Mouse (Mus musculus) erythroblast, embryonic 14.5 days (primary cell): ENCODE data around the gene Gm49373. TPM values are rescaled to one million over a fixed set of nuclear protein-coding genes. Genes with fewer than 3 reads are reported as not detected.

Experiments
- H3K27me3 ChIP-seq: 2 replicates; pipeline ENCODE4 v1.6.1; 2012; ENCODE audit warnings: inconsistent platforms; ENCODE audit not compliant: control insufficient read depth
- H3K36me3 ChIP-seq: 2 replicates; pipeline ENCODE4 v1.6.1; 2012; ENCODE audit warnings: mild to moderate bottlenecking, inconsistent platforms; ENCODE audit not compliant: control insufficient read depth
- H3K4me1 ChIP-seq: 2 replicates; pipeline ENCODE4 v1.6.1; 2012; ENCODE audit warnings: inconsistent platforms; ENCODE audit not compliant: control insufficient read depth
- H3K4me3 ChIP-seq: replicated peaks from 2 replicates; pipeline ENCODE3; 2012; ENCODE audit warnings: moderate library complexity, mild to moderate bottlenecking, inconsistent platforms
- H3K9me3 ChIP-seq: 2 replicates; pipeline ENCODE4 v1.6.1; 2012; ENCODE audit warnings: low read length, inconsistent platforms, mixed read lengths; ENCODE audit not compliant: control insufficient read depth
- GATA1 ChIP-seq: IDR thresholded peaks from 2 replicates; pipeline ENCODE4 v1.6.1; 2012; ENCODE audit warnings: low read length, inconsistent platforms, mixed read lengths
- TAL1 ChIP-seq: IDR thresholded peaks from 3 replicates; pipeline ENCODE4 v1.6.1; 2012; ENCODE audit warnings: low read length, inconsistent platforms, mixed read lengths
- polyA plus RNA-seq: library from polyadenylated mRNA; stranded (reverse); fragments of >175 nt; gene quantifications from 2 replicates; pipeline ENCODE4 v1.2.3, GENCODE M21; 2012

The Gm49373 gene
- polyA plus RNA-seq, 1 experiment, result 0.16 TPM

DNA sequence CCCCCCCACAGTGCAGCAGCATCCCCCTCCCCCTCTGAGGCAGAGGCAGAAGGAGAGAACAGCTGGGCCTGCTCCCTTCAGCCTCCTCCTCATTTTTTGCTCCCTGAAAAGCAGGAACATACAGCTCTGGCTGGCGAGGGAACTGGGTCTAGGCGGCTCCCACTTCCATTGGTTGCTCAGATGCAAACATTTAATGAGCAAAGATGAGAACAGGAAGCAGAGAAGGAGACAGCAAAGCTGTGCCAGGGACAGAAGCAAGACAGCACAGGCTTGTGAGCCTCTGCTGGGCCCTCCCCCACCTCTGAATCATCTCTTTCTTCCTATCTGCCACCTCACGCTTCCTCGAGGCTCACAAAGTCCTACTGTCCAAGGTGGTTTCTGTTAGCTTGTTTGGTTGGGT lies 31.6 kb downstream of the Gm49373 start:
- Histone ChIP-seq H3K4me3 (no peak overlapping the region), H3K9me3 (peaks cover 15% of the 10 kb centered on the region), H3K27me3 (peaks cover 28% of the 10 kb centered on the region), H3K36me3 (peaks cover 10% of the 10 kb centered on the region), H3K4me1 (peaks cover 56% of the 10 kb centered on the region)
- TF ChIP-seq TAL1 (no peak), GATA1 (no peak)

DNA sequence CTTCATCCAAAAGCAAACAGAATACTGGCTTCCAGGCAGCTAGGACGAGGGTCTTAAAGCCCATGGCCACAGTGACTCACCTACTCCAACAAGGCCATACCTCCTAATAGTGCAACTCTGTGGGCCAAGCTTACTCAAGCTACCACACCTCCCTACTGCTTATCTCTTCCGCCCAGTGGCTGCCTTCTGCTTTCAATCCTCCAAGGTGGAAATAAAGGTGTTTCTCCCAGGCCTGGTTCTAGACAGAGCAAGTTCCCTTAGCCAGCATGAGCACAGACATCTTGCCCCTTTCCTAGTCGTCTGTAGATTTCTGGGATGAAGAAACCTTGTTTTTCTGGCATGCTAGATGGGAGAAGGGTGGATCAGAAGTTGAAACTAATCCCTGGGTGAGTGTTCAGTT lies 33.1 kb downstream of the Gm49373 start:
- H3K27me3 ChIP-seq, result peaks cover 43% of the 10 kb centered on the region
- TF ChIP-seq GATA1 (peak; percentile 55), TAL1 (peak; percentile 34; the same call in 1 of the 3 replicates)
- H3K36me3 ChIP-seq, result peaks cover 23% of the 10 kb centered on the region
- H3K4me3 ChIP-seq, result no peak overlapping the region
- peaks cover 62% of the 10 kb centered on the region for H3K4me1 ChIP-seq
- H3K9me3 ChIP-seq, result peaks cover 25% of the 10 kb centered on the region

DNA sequence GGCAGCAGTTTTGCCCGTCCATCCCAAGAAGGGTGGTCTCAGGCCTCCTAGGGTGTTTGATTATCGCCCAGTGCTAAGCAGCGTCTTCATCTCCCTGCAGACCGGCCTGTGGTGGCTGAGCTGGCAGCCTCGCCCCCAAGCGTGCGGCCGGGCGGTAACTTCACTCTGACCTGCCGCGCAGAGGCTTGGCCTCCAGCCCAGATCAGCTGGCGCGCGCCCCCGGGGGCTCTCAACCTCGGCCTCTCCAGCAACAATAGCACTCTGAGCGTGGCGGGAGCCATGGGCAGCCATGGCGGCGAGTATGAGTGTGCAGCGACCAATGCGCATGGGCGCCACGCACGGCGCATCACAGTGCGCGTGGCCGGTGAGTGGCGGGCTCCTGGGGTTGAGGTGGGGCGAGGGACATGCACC lies 35.4 kb downstream of the Gm49373 start:
- Histone ChIP-seq H3K4me1 (peaks cover 76% of the 10 kb centered on the region), H3K27me3 (peaks cover 66% of the 10 kb centered on the region)
- TF ChIP-seq TAL1 (no peak), GATA1 (no peak)

DNA sequence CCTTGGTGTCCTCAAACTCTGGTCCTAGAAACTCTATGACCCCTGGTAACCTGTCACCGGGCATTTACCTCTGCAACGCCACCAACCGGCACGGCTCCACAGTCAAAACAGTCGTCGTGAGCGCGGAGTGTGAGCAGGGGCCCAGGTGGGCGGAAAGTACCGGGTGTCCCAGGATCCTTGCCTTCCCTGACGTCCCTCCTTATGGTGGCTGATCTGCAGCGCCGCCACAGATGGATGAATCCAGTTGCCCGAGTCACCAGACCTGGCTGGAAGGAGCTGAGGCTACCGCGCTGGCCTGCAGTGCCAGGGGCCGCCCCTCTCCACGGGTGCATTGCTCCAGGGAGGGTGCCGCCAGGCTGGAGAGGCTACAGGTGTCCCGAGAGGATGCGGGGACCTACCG lies 36.2 kb downstream of the Gm49373 start:
- peaks cover 85% of the 10 kb centered on the region for H3K4me1 ChIP-seq
- peaks cover 27% of the 10 kb centered on the region for H3K9me3 ChIP-seq
- TF ChIP-seq TAL1, result no peak
- TF ChIP-seq GATA1, result no peak
- peaks cover 74% of the 10 kb centered on the region for H3K27me3 ChIP-seq
- peaks cover 29% of the 10 kb centered on the region for H3K36me3 ChIP-seq
- H3K4me3 ChIP-seq, result no peak overlapping the region

More for the DNA sequence above, 35.4 kb downstream of the Gm49373 start:
- Histone ChIP-seq H3K4me3 (no peak overlapping the region), H3K9me3 (peaks cover 27% of the 10 kb centered on the region), H3K36me3 (peaks cover 29% of the 10 kb centered on the region)

DNA sequence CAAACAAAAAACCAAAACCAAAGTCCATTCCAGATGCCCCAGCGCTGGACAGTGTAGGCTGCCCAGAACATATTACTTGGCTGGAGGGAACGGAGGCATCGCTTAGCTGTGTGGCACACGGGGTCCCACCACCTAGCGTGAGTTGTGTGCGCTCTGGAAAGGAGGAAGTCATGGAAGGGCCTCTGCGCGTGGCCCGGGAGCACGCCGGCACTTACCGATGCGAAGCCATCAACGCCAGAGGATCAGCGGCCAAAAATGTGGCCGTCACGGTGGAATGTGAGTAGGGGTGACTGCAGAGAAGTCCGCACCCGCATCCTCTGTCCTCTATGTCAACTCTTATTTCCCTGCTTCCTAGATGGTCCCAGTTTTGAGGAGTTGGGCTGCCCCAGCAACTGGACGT lies 36.7 kb downstream of the Gm49373 start:
- TF ChIP-seq GATA1, result no peak
- no peak for TF ChIP-seq TAL1
- Histone ChIP-seq H3K9me3 (peaks cover 27% of the 10 kb centered on the region), H3K36me3 (peaks cover 32% of the 10 kb centered on the region), H3K4me1 (peaks cover 85% of the 10 kb centered on the region), H3K27me3 (peaks cover 78% of the 10 kb centered on the region), H3K4me3 (no peak overlapping the region)

DNA sequence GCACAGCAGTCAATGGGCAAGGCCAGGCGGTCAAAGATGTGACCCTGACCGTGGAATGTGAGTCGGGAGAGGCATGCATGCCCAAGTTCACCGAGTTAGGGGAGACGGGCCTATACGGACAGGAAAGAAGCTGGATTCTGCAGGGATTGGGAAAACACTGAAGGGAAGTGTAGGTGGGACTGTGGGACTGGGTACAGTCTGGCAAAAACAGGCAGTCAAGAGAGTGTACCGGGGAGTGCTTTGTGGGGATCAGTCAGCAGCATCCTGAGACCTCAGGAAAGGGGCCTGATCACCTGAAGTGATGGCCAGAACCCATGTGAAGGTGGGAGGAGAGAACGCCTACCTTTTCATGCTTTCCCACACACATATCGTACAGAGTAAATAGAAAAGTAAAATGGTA lies 37.3 kb downstream of the Gm49373 start:
- Histone ChIP-seq H3K36me3 (peaks cover 32% of the 10 kb centered on the region), H3K27me3 (peaks cover 78% of the 10 kb centered on the region), H3K4me1 (peaks cover 83% of the 10 kb centered on the region), H3K4me3 (no peak overlapping the region), H3K9me3 (peaks cover 27% of the 10 kb centered on the region)
- TF ChIP-seq TAL1, result no peak
- no peak for TF ChIP-seq GATA1

DNA sequence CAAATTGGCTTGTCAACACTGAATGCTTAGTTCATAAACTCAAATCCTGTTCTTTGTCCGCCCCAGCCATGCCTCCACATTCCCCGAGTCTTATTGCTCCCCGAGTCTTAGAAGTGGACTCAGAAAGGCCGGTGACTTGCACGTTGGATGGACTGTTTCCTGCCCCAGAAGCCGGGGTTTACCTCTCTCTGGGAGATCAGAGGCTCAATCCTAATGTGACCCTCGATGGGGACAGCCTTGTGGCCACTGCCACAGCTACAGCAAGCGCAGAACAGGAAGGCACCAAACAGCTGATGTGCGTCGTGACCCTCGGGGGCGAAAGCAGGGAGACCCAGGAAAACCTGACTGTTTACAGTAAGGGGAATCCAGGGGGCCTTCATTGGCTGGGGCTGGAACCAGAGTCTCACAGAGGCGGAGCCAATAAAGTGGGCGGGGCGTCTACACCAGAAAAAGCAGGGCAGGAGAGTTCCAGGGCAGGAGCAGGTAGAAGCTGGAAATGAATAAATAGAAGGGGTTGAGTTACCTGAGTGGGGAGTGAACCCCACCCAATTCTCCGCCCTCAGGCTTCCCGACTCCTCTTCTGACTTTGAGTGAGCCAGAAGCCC lies 38.3 kb downstream of the Gm49373 start:
- H3K4me3 ChIP-seq, result no peak overlapping the region
- peaks cover 79% of the 10 kb centered on the region for H3K4me1 ChIP-seq
- H3K9me3 ChIP-seq, result peaks cover 27% of the 10 kb centered on the region
- peaks cover 78% of the 10 kb centered on the region for H3K27me3 ChIP-seq
- peaks cover 37% of the 10 kb centered on the region for H3K36me3 ChIP-seq
- TF ChIP-seq TAL1 (no peak), GATA1 (no peak)

DNA sequence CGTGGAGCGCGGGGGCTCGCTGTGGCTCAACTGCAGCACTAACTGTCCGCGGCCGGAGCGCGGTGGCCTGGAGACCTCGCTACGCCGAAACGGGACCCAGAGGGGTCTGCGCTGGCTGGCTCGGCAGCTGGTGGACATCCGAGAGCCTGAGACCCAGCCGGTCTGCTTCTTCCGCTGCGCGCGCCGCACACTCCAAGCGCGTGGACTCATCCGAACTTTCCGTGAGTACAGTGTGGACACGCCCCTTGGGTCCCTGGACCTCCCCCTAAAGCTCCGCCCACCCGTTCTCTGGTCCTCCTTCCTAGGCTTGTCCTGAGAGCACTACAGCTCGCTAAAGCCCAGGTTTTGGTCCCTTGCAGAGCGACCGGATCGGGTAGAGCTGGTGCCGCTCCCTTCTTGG lies 39.8 kb downstream of the Gm49373 start:
- peak overlapping the region; percentile 70 for H3K4me3 ChIP-seq
- H3K4me1 ChIP-seq, result peaks cover 82% of the 10 kb centered on the region
- peaks cover 38% of the 10 kb centered on the region for H3K36me3 ChIP-seq
- H3K9me3 ChIP-seq, result peaks cover 24% of the 10 kb centered on the region
- TF ChIP-seq GATA1 (no peak), TAL1 (no peak)
- peaks cover 68% of the 10 kb centered on the region for H3K27me3 ChIP-seq

DNA sequence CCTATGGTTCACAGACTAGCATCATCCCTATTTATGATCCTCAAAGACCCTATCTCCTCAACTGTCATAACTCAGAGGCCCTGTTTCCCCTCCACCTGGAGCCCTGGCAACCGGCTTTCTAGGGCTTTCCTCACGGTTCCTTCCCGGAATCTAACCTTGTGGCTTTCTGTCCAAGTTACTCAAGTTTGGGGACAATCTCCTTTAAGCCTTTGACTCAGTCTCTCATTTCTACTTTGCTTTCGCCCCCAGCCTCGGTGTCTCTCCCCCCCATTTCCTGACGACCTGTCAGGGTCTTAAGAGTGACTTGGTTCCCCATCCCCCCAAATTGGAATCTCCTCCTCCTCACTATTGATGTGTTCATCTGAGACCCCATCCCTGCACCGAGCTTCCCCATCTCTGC lies 40.4 kb downstream of the Gm49373 start:
- Histone ChIP-seq H3K27me3 (peaks cover 61% of the 10 kb centered on the region), H3K36me3 (peaks cover 43% of the 10 kb centered on the region), H3K9me3 (peaks cover 20% of the 10 kb centered on the region), H3K4me3 (peak overlapping the region; percentile 70), H3K4me1 (peaks cover 83% of the 10 kb centered on the region)
- TF ChIP-seq GATA1, result no peak
- no peak for TF ChIP-seq TAL1
